Mouse (Mus musculus): ENCODE measurements around the gene Prg3. TPM values are rescaled to one million over a fixed set of nuclear protein-coding genes. Genes with fewer than 3 reads are reported as not detected.

The Prg3 gene
- polyA plus RNA-seq, 1 experiment, result not detected

GRCm38 (mm10) chr2:84955435-84955834 is 32.6 kb upstream of the Prg3 start:
- no peak overlapping the region for H3K27ac ChIP-seq (ENCODE audit: insufficient read depth, low read length)
- no peak overlapping the region for H3K9ac ChIP-seq (ENCODE audit: low read depth, poor library complexity, severe bottlenecking)
- no peak overlapping the region for H3K4me3 ChIP-seq (ENCODE audit: low read depth, low read length)
- TF ChIP-seq EP300 (IDR thresholded peaks at IDR 0.05; ENCODE audit: insufficient read depth, low read depth, low read length) (no peak), CTCF (IDR thresholded peaks at IDR 0.05; ENCODE audit: low read depth, low read length) (no peak), POLR2A (IDR thresholded peaks at IDR 0.05; ENCODE audit: insufficient read depth, low read length) (no peak)
- H3K36me3 ChIP-seq (ENCODE audit: control insufficient read depth, insufficient read depth, low read length, poor library complexity, severe bottlenecking), result no peaks in the 10 kb centered on the region
- no peaks in the 10 kb centered on the region; the same call in 1 of the 2 replicates for H3K27me3 ChIP-seq (ENCODE audit: control insufficient read depth, insufficient read depth, low read length, poor library complexity, severe bottlenecking)
- H3K4me1 ChIP-seq (ENCODE audit: control insufficient read depth, insufficient read depth, low read length), result no peaks in the 10 kb centered on the region
- H3K9me3 ChIP-seq (replicated peaks; ENCODE audit: control insufficient read depth, insufficient read depth, low read length, poor library complexity, severe bottlenecking), result no peaks in the 10 kb centered on the region

- no peaks in the 10 kb centered on the region for H3K4me1 ChIP-seq (ENCODE audit: control insufficient read depth, insufficient read depth, low read length)
- no peaks in the 10 kb centered on the region for H3K36me3 ChIP-seq (ENCODE audit: control insufficient read depth, insufficient read depth, low read length, poor library complexity, severe bottlenecking)
- H3K9ac ChIP-seq (ENCODE audit: low read depth, poor library complexity, severe bottlenecking), result no peak overlapping the region
- H3K4me3 ChIP-seq (ENCODE audit: low read depth, low read length), result no peak overlapping the region
- no peaks in the 10 kb centered on the region; the same call in 1 of the 2 replicates for H3K27me3 ChIP-seq (ENCODE audit: control insufficient read depth, insufficient read depth, low read length, poor library complexity, severe bottlenecking)
- TF ChIP-seq CTCF (IDR thresholded peaks at IDR 0.05; ENCODE audit: low read depth, low read length) (peak; percentile 83), EP300 (IDR thresholded peaks at IDR 0.05; ENCODE audit: insufficient read depth, low read depth, low read length) (no peak)
- H3K9me3 ChIP-seq (replicated peaks; ENCODE audit: control insufficient read depth, insufficient read depth, low read length, poor library complexity, severe bottlenecking), result no peaks in the 10 kb centered on the region
- H3K27ac ChIP-seq (ENCODE audit: insufficient read depth, low read length), result no peak overlapping the region
Observed at GRCm38 (mm10) chr2:84956274-84956673, 31.7 kb upstream of the Prg3 start.

GRCm38 (mm10) chr2:84958588-84959264 is 29.3 kb upstream of the Prg3 start:
- Histone ChIP-seq H3K4me3 (ENCODE audit: low read depth, low read length) (no peak overlapping the region), H3K9me3 (replicated peaks; ENCODE audit: control insufficient read depth, insufficient read depth, low read length, poor library complexity, severe bottlenecking) (no peaks in the 10 kb centered on the region), H3K36me3 (ENCODE audit: control insufficient read depth, insufficient read depth, low read length, poor library complexity, severe bottlenecking) (no peaks in the 10 kb centered on the region), H3K9ac (ENCODE audit: low read depth, poor library complexity, severe bottlenecking) (no peak overlapping the region), H3K4me1 (ENCODE audit: control insufficient read depth, insufficient read depth, low read length) (no peaks in the 10 kb centered on the region), H3K27me3 (ENCODE audit: control insufficient read depth, insufficient read depth, low read length, poor library complexity, severe bottlenecking) (no peaks in the 10 kb centered on the region), H3K27ac (ENCODE audit: insufficient read depth, low read length) (no peak overlapping the region)
- no peak for TF ChIP-seq CTCF (IDR thresholded peaks at IDR 0.05; ENCODE audit: low read depth, low read length)
- no peak for TF ChIP-seq EP300 (IDR thresholded peaks at IDR 0.05; ENCODE audit: insufficient read depth, low read depth, low read length)
- TF ChIP-seq POLR2A (IDR thresholded peaks at IDR 0.05; ENCODE audit: insufficient read depth, low read length), result no peak

GRCm38 (mm10) chr2:84961300-84961699 is 26.7 kb upstream of the Prg3 start:
- no peaks in the 10 kb centered on the region for H3K4me1 ChIP-seq (ENCODE audit: control insufficient read depth, insufficient read depth, low read length)
- no peaks in the 10 kb centered on the region for H3K9me3 ChIP-seq (replicated peaks; ENCODE audit: control insufficient read depth, insufficient read depth, low read length, poor library complexity, severe bottlenecking)
- H3K9ac ChIP-seq (ENCODE audit: low read depth, poor library complexity, severe bottlenecking), result no peak overlapping the region
- no peaks in the 10 kb centered on the region for H3K27me3 ChIP-seq (ENCODE audit: control insufficient read depth, insufficient read depth, low read length, poor library complexity, severe bottlenecking)
- H3K4me3 ChIP-seq (ENCODE audit: low read depth, low read length), result no peak overlapping the region
- H3K36me3 ChIP-seq (ENCODE audit: control insufficient read depth, insufficient read depth, low read length, poor library complexity, severe bottlenecking), result no peaks in the 10 kb centered on the region
- TF ChIP-seq POLR2A (IDR thresholded peaks at IDR 0.05; ENCODE audit: insufficient read depth, low read length), result no peak
- no peak for TF ChIP-seq EP300 (IDR thresholded peaks at IDR 0.05; ENCODE audit: insufficient read depth, low read depth, low read length)
- TF ChIP-seq CTCF (IDR thresholded peaks at IDR 0.05; ENCODE audit: low read depth, low read length), result no peak
- H3K27ac ChIP-seq (ENCODE audit: insufficient read depth, low read length), result no peak overlapping the region

GRCm38 (mm10) chr2:84961901-84962300 is 26.1 kb upstream of the Prg3 start:
- H3K27ac ChIP-seq (ENCODE audit: insufficient read depth, low read length), result no peak overlapping the region
- no peaks in the 10 kb centered on the region for H3K27me3 ChIP-seq (ENCODE audit: control insufficient read depth, insufficient read depth, low read length, poor library complexity, severe bottlenecking)
- H3K9me3 ChIP-seq (replicated peaks; ENCODE audit: control insufficient read depth, insufficient read depth, low read length, poor library complexity, severe bottlenecking), result no peaks in the 10 kb centered on the region
- TF ChIP-seq CTCF (IDR thresholded peaks at IDR 0.05; ENCODE audit: low read depth, low read length) (no peak), EP300 (IDR thresholded peaks at IDR 0.05; ENCODE audit: insufficient read depth, low read depth, low read length) (no peak), POLR2A (IDR thresholded peaks at IDR 0.05; ENCODE audit: insufficient read depth, low read length) (no peak)
- no peak overlapping the region for H3K4me3 ChIP-seq (ENCODE audit: low read depth, low read length)
- no peaks in the 10 kb centered on the region for H3K4me1 ChIP-seq (ENCODE audit: control insufficient read depth, insufficient read depth, low read length)
- H3K36me3 ChIP-seq (ENCODE audit: control insufficient read depth, insufficient read depth, low read length, poor library complexity, severe bottlenecking), result no peaks in the 10 kb centered on the region
- no peak overlapping the region for H3K9ac ChIP-seq (ENCODE audit: low read depth, poor library complexity, severe bottlenecking)

- no peak overlapping the region for H3K4me3 ChIP-seq (ENCODE audit: low read depth, low read length)
- H3K9me3 ChIP-seq (replicated peaks; ENCODE audit: control insufficient read depth, insufficient read depth, low read length, poor library complexity, severe bottlenecking), result no peaks in the 10 kb centered on the region
- H3K4me1 ChIP-seq (ENCODE audit: control insufficient read depth, insufficient read depth, low read length), result no peaks in the 10 kb centered on the region
- H3K27me3 ChIP-seq (ENCODE audit: control insufficient read depth, insufficient read depth, low read length, poor library complexity, severe bottlenecking), result no peaks in the 10 kb centered on the region
- TF ChIP-seq EP300 (IDR thresholded peaks at IDR 0.05; ENCODE audit: insufficient read depth, low read depth, low read length) (no peak), POLR2A (IDR thresholded peaks at IDR 0.05; ENCODE audit: insufficient read depth, low read length) (no peak), CTCF (IDR thresholded peaks at IDR 0.05; ENCODE audit: low read depth, low read length) (no peak)
- H3K27ac ChIP-seq (ENCODE audit: insufficient read depth, low read length), result no peak overlapping the region
- H3K9ac ChIP-seq (ENCODE audit: low read depth, poor library complexity, severe bottlenecking), result no peak overlapping the region
- no peaks in the 10 kb centered on the region for H3K36me3 ChIP-seq (ENCODE audit: control insufficient read depth, insufficient read depth, low read length, poor library complexity, severe bottlenecking)
Observed at GRCm38 (mm10) chr2:84962906-84963507, 25.0 kb upstream of the Prg3 start.

Measured in ES-Bruce4 (cell line).